Mouse (Mus musculus) cerebellum, adult 2 months (tissue): ENCODE measurements around the gene Ncapg. TPM values are rescaled to one million over a fixed set of nuclear protein-coding genes. Genes with fewer than 3 reads are reported as not detected.

ENCODE experiments used
- DNase-seq, 2 experiments: peaks; one replicate each; pipeline ENCODE4 v3.0.0; 2021
- H3K27ac ChIP-seq: fragments of 200-500 bp; 2 replicates; pipeline ENCODE4 v1.5.1; 2012; ENCODE audit warnings: low read length, control low read depth, inconsistent platforms; ENCODE audit not compliant: insufficient read depth
- H3K27me3 ChIP-seq: fragments of 200-500 bp; 2 replicates; pipeline ENCODE4 v1.6.1; 2012; ENCODE audit warnings: inconsistent platforms, mild to moderate bottlenecking, low read length, moderate library complexity; ENCODE audit not compliant: control insufficient read depth, insufficient read depth
- H3K4me1 ChIP-seq: fragments of 200-500 bp; 2 replicates; pipeline ENCODE4 v1.6.1; 2011; ENCODE audit warnings: low read length; ENCODE audit not compliant: control insufficient read depth, insufficient read depth
- H3K4me3 ChIP-seq: fragments of 200-500 bp; replicated peaks from 2 replicates; pipeline ENCODE3; 2011; ENCODE audit warnings: mild to moderate bottlenecking, low read depth, low read length, control low read depth; ENCODE audit not compliant: insufficient read depth
- CTCF ChIP-seq: fragments of 200-500 bp; IDR thresholded peaks from 2 replicates; pipeline ENCODE4 v1.5.1; 2011; ENCODE audit warnings: low read depth, mild to moderate bottlenecking, control low read depth, low read length, moderate library complexity, borderline replicate concordance; ENCODE audit not compliant: insufficient read depth
- POLR2A ChIP-seq: fragments of 200-500 bp; IDR thresholded peaks from 2 replicates; pipeline ENCODE4 v1.6.1; 2011; ENCODE audit warnings: low read length, control low read depth, borderline replicate concordance; ENCODE audit not compliant: insufficient read depth
- WGBS: fragments of 180-500 bp; shearing (Covaris S2); methylation state at CpG from one replicate; pipeline ENCODE4 v1.1.7; 2018; 5-methylcytosine and 5-hydroxymethylcytosine counted together
- polyA plus RNA-seq: library from polyadenylated mRNA; depleted of rRNA; stranded (reverse); fragments of >200 nt; gene quantifications from 2 replicates; pipeline ENCODE4 v1.2.3, GENCODE M21; 2012

Ncapg gene
- polyA plus RNA-seq, 1 experiment = 0.11 TPM

DNA sequence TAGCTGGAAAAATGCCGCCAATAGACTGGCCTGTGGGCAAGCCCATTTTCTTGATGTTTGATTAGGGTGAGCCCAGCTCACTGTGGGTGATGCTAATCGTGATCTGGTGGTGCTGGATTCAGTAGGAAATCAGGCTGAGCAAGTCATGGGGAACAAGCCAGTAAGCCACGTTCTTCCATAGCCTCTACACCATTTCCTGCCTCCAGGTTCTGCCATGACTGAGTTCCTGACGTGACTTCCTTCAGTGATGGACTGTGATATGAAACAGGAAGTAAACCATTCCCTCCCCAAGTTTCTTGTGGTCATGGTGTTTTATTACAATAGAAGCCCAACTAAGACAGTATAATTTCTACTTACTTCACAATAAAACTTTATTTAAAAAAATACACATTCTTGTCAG, 7.9 kb downstream of the Ncapg start:
- Histone ChIP-seq H3K4me1 (no peaks in the 10 kb centered on the region), H3K4me3 (no peak overlapping the region), H3K27me3 (no peaks in the 10 kb centered on the region), H3K27ac (no peak overlapping the region)
- DNase-seq = no peak
- WGBS = 80% methylated on average over 4 of the region's 4 CpGs
- TF ChIP-seq POLR2A = no peak
- TF ChIP-seq CTCF = no peak

DNA sequence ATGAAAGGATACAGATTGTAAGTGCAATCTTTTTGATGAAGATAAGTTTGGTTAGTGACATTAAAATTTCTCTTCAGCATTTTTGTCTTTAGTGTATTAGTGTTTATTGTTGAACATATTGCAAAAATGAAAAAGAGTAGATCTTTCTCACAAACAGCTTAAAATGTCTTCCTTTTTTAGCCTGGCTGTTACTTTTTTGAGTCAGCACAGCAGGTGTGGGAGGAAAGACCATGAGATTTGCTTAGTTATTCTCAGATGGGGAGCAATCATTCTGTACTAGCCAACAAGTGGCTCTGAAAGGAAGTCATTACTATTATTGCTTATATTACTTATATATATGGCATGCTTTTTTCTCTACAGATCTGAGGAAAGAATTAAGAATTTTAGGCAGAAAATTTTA, 10.2 kb downstream of the Ncapg start:
- Histone ChIP-seq H3K27me3 (no peaks in the 10 kb centered on the region), H3K27ac (no peak overlapping the region), H3K4me3 (no peak overlapping the region), H3K4me1 (no peaks in the 10 kb centered on the region)
- DNase-seq = no peak
- TF ChIP-seq CTCF (no peak), POLR2A (no peak)

DNA sequence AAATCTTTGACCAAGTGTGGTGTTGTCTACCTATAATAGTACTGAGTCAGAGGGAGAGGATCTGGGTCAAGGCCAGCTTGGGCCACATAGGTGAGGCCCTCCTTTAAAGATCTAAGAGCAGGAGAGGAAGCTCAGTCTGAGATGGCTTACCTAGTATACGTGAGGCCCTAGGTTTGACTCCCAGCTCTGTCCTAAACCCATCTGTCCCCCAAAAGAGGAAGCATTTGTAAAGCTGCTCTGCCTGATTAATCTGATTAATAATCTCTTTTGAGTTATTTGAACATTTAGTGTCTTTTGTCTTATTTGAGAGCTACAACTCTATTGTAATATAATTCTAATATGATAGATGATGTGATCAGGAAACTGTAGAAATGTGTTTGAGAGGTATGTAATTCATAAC, 13.7 kb downstream of the Ncapg start:
- Histone ChIP-seq H3K4me3 (no peak overlapping the region), H3K4me1 (no peaks in the 10 kb centered on the region), H3K27me3 (no peaks in the 10 kb centered on the region), H3K27ac (no peak overlapping the region)
- 93% methylated on average over 1 of the region's 1 CpGs for WGBS
- no peak for DNase-seq
- TF ChIP-seq CTCF (no peak), POLR2A (no peak)

DNA sequence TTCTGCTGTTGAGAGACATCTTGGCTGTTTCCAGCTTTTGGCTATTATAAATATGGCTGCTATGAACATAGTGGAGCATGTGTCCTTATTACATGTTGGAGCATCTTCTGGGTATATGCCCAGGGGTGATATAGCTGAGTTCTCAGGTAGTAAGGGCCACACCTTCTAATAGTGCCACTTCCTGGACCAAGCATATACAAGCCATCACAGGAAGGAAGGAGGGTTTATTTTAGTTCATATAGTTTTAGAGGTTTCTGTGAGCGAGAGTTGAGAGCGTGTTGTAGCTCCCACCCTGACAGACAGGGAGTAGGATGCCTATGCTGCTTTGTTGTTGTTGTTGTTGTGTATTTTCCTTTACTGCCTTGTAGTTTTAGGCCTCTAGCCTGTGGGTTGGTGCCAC, 15.5 kb downstream of the Ncapg start:
- no peaks in the 10 kb centered on the region for H3K27me3 ChIP-seq
- TF ChIP-seq POLR2A (no peak), CTCF (no peak)
- no peak overlapping the region for H3K27ac ChIP-seq
- WGBS = 99% methylated on average over 2 of the region's 2 CpGs
- no peaks in the 10 kb centered on the region for H3K4me1 ChIP-seq
- no peak overlapping the region for H3K4me3 ChIP-seq
- no peak for DNase-seq

DNA sequence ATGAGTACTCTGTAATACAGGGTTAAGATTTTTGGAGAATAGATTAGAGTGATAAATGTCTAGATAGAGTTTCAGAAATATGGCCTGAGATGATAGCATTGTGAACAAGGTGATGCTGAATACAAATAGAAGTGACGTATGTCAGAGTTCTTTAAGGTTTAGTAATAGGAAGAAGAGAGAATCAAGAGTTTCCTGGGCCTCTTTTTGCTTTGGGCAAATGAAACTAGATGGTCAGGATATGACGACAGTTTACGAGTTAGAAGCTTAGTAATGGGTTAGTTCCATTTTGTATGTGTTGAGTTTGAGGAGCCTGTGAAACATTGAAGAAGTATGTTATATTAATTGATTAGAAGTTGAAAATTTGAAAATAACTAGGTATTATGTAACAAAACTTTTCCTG, 16.5 kb downstream of the Ncapg start:
- Histone ChIP-seq H3K4me1 (no peaks in the 10 kb centered on the region), H3K27ac (no peak overlapping the region), H3K4me3 (no peak overlapping the region), H3K27me3 (no peaks in the 10 kb centered on the region)
- 96% methylated on average over 3 of the region's 3 CpGs for WGBS
- no peak for DNase-seq
- TF ChIP-seq POLR2A (no peak), CTCF (no peak)

DNA sequence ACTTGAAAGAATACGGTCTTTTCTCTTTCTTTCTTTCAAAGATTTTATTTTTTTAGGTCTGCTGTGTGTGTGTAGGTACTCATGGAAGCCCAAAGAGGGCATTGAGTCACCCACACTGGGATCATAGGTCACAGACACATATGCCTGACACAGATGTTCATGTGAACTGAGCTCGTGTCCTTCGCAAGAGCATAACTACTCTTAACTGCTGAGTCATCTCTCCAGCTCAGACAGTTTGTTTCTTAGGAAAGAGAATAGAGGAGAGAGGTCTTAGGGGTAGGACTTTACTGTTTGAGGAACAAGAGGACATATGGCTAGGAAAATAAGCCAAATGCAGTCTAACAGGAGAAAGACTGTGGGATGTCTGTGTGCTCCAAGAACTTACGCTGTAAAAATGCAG, 19.4 kb downstream of the Ncapg start:
- no peak for DNase-seq
- WGBS = 84% methylated on average over 4 of the region's 4 CpGs
- Histone ChIP-seq H3K4me3 (no peak overlapping the region), H3K27ac (no peak overlapping the region), H3K4me1 (no peaks in the 10 kb centered on the region), H3K27me3 (no peaks in the 10 kb centered on the region)
- TF ChIP-seq CTCF = no peak
- TF ChIP-seq POLR2A = no peak

DNA sequence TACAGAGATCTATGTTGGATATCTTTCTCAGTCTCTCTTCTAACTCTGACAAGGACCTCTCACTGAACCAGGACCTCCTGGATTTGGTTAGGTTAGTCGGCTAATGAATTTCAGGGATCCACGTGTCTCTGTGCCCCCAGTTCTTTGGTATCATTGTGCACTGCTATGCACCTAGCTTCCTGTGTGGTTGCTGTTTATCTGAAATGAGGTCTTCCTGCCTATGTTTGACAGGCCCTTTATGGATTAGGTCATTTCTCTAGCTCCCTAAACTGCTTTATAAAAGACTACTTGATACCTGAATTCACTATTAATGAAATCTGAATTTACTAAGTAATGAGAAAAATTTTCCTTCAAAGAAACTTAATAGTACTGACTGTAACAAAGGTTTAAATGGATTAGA, 21.1 kb downstream of the Ncapg start:
- no peak overlapping the region for H3K4me3 ChIP-seq
- H3K27ac ChIP-seq = no peak overlapping the region
- TF ChIP-seq CTCF (no peak), POLR2A (no peak)
- H3K4me1 ChIP-seq = no peaks in the 10 kb centered on the region
- H3K27me3 ChIP-seq = no peaks in the 10 kb centered on the region
- no peak for DNase-seq
- 76% methylated on average over 2 of the region's 2 CpGs for WGBS

DNA sequence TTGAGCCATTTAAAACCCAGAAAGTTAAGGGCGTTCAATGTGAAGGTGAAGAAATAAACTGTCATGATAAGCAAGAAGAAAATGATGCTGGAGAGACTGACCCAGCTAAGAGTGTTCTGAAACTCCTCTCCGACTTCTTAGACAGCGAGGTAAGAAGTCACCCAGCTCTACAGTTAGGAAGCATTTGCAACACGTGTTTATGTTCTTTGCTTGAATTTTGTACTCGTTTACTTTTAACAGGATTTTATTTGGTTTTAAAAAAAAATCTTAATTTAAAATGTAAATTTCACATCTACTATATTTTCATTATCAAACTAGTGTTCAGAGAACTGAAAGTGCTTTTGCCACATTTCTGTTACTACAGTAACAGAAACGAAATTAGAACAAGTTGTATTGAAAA, 22.0 kb downstream of the Ncapg start:
- no peak overlapping the region for H3K4me3 ChIP-seq
- WGBS = 89% methylated on average over 6 of the region's 6 CpGs
- H3K27me3 ChIP-seq = no peaks in the 10 kb centered on the region
- no peak overlapping the region for H3K27ac ChIP-seq
- no peak for TF ChIP-seq POLR2A
- TF ChIP-seq CTCF = no peak
- no peak for DNase-seq
- H3K4me1 ChIP-seq = no peaks in the 10 kb centered on the region
